Mouse (Mus musculus): ENCODE results near the gene Pigp.
"Not testable (repeated sequence)": the region's sequence is repeated elsewhere in the genome, so short reads cannot be mapped to it uniquely, and the experiment has no call there.

Pigp gene

DNA sequence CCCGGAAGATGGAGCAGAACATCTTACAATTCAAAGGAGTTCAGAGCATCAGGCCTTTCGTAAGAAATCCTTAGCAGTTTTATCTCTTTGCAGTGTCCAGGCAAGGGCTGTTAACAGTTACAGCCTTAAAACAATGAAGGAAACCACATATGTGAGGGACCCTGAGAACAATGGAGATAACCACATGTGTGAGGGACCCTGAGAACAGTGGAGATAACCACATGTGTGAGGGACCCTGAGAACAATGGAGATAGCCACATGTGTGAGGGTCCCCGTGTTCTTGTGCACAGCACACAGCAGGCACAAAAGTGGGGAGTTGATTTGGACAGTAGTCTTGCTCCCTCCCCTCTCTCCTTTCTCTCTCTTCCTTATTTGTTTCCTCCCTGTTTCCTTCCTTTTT is 13.6 kb downstream of the Pigp start:
- no peak for DNase-seq (ENCODE audit: low spot score in 2 of 2)

DNA sequence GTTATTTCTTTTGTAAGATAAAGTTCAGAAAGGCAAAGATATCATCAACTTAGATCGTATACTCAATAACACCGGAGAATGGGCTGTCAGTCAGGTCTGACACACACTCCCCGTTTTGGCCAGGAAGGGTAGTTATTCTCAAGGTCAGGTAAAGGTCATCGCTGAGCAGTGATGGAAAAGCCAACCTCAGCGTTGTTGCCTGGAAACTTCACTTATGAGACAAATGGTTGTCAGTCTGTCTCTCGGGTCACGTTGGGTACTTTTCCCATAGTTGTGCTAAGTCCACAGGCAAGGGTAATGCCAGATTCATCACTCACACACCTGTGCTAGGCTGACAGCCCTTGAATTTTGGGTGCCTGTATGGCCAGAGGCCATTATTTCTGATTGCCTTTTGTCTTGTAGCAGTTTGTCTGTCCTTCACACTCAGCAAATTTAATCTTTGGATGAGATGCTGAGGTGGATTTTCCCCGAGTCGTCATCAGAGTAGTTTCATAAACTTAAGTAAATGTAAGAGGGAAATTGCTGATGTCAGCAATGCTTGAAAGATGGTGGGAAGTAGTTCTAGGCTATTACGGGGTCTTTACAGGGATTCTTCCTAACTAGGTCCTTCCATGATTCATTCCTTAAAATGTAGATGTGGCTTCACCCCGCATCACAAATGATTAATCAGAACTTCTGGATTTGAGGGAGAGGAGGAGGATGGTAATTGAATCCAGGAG is 14.7 kb downstream of the Pigp start:
- DNase-seq (ENCODE audit: low spot score in 2 of 2), result no peak

DNA sequence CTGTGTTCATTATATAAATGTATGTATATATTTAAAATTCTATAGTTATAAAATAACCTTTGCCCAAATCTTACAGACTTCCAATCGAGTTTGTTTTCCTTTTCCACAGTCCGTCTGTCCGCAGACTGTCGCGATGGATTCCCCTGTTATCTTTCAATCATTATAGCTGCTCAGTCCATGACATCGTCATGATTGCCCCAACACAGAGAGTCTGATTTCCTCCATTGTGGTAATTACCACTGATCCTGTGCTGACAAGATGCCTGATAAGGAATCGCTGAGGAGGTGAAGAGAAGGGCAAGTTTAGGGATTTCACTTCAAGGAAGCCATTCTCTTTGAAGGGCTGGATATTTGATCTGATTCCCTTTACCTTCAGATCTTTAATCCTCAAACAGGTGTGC is 15.6 kb downstream of the Pigp start:
- no peak for DNase-seq (ENCODE audit: low spot score in 2 of 2)

DNA sequence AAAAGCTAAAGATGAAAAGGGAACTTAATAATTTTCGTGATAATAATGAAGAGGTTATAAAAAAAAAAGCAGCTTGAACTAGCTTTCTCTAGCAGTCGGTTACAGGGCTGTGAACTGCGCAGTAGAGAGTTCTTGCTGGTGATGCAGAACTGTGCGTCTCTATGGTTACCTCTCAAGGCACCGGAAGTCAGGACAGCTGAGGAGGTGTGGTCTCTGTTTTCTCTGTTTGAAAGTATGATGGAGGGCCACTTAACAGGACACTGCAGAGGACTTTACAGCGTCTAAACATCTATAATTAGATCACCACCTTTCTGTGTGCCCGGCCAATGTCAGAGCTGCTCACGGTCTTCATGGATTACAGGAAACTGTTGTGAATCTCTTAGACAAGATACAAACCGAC is 17.2 kb downstream of the Pigp start:
- peak; percentile 19 for DNase-seq (ENCODE audit: low spot score in 2 of 2)

DNA sequence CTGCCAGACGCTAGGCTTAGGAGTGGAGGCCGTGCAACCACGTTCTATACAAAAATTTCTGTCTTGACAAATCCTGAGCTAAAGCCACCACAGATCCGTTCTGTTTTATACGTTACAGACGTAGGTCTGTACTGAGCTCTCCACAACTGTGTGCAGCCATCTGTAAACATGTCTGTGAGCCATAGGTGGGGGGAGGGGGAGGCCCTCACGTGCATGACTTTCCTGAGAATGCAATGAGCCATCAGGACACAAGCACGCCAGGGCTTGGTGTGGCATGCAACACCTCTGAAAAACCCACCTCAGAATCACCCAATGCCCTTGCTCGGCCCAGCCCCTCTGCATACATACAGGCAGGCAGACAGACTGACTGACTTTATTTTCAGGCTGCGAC is 21.4 kb downstream of the Pigp start:
- no peak for DNase-seq (ENCODE audit: low spot score in 2 of 2)

DNA sequence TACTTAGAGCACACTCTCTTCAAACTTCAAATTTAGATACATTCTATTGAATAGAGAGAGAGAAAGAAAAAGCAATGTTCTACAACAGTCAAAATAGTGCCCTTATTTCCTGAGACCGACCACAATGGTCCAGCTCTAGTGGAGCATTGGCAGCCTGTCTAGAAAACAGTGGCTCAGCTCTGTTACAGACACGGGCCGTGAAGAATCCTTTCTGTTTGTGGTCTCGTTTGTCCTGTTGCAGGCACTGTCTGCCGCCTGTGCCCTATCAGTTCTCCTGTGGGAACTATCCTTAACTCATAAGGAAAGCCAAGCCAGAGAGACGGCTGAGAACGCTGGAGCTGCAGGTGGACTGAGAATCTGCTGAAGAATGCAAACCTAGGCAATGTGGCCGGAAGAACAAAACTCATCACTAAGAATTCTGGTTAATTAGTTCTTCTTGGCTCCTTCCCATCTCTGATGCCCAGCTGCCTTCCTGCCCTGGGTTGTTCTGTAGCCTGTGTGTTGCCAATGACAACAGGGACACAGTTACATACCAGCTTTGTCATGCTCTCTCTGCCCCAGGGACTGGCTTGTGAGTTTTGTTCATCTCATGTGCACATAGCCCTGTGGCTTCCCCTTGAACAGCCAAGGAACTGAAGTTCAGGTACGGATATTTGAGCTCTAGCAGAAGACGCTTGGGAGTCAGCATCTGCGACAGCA is 21.9 kb downstream of the Pigp start:
- DNase-seq (ENCODE audit: low spot score in 2 of 2), result no peak

DNA sequence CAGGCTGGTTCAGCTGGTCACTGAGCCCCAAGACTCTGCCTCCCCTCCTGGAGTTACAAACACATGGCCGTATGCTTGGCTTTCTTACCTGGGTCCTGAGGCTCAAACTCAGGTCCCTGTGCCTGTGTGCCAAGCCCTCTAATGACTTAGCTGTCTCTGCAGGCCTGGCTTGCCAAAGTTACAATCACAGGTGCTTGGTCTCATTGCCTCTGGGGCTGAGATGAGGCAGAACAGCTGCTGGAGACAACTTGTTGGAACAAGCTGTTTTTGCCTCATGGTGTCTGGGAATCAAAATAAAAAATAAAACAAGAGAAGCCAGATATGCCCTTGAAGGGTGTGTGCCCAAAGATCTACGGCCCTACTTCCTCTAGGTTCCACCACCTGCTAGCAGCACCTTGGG is 22.9 kb downstream of the Pigp start:
- no peak for DNase-seq (ENCODE audit: low spot score in 2 of 2)

DNA sequence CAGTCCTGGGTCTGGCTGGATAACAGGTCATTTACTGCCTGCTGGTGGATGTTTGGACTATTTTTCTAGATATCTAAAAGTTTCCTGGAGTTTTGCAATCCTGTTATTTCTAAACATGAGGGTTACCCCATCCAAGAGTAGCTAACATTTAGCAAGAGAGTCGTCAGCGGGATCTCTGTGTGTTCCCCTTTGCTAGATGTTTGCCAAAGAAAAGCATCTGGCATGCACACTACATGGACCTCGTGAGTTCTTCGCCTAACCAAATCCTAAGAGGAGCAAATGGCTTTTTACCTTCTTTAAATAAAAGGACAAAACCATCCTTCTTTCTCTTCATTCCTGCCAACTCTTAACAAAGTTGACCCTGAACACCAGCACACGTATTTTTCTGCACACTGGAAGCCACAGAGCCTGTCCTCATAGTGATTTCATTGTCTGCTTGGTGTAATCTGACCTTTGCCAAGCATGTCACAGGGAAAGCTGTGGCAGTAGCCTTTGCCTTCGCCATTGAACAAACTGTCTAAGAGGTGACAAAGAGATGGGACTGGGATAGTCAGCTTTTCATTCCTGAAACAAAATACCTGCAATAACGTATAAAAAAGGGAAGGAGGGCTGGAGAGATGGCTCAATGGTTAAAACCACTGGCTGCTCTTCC is 24.4 kb downstream of the Pigp start:
- DNase-seq (ENCODE audit: low spot score in 2 of 2), result no peak

DNA sequence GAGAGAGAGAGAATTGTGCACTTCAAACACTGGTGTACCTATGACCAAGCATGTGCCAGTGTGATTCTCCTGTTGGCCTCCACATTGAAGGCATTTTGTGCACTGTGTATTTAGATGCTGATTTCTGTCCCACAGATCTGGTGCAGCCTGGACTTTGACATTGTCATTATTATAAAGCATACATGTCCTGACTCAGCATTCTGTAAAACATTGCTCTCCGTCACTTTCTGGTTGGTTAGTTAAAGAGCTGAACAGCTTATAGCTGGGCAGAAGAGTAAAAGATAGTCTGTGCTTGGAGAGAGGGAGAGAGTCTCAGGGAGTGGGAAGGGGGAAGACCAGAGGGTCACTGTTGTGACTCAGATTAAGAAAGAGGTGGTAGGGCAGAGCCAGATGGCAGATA is 25.9 kb downstream of the Pigp start:
- no peak for DNase-seq (ENCODE audit: low spot score in 2 of 2)

DNA sequence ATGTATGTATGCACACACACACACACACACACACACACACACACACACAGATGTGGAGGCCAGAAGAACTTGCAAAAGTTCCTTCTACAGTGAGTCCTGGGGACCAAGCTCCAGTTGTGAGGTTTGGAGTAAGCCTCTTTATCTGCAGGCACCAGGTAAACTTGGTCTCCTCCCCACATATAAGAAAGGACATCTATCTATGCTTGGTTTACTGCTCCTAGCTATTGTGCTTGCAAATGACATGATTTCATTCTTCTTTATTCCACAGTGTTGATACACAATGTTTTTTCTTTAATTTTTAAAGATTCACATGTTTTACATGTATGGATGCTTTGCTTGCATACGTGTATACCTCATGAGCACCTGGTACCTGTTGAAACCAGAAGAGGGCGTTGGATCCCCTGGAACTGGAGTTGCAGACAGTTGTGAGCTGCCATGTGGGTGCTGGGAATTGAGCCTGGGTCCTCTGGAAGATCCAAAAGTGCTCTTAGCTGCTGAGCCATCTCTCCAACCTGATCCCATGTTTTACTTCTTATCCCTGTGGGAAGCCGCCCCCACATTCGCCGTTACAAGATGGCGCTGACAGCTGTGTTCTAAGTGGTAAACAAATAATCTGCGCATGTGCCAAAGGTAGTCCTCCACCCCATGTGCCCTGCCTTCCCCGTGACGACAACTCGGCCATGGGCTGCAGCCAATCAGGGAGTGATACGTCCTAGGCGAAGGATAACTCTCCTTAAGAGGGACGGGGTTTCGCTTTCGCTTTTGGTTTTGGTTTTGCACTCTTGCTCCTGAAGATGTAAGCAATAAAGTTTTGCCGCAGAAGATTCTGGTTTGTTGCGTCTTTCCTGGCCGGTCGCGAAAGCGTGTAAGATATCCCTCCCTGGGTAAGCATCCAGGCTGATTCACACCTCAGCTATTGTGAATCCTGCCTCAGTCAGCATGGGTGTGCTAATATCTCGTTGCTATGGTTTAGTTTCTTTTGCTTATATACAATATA is 32.2 kb downstream of the Pigp start:
- not testable (repeated sequence) for DNase-seq (ENCODE audit: low spot score in 2 of 2)

DNA sequence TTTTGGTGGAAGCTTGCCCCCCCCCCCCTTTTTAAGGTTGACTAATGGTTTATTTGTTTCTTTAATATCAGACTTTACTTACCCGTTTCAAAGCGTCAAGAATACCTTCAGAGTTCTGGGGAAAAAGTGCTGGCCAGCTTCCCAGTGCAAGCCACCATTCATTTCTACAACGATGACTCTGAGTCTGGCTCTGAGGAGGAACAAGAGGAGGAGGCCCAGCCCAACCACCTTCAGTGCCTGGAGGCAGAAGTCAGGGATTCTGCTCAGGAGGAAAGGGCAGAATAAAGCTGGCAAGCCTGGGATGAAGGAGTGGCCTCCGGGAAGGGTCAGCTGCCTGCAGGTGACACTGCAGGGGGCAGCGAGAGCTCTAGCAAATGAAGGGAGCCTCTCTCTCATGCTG is 36.0 kb downstream of the Pigp start:
- no peak for DNase-seq (ENCODE audit: low spot score in 2 of 2)

DNA sequence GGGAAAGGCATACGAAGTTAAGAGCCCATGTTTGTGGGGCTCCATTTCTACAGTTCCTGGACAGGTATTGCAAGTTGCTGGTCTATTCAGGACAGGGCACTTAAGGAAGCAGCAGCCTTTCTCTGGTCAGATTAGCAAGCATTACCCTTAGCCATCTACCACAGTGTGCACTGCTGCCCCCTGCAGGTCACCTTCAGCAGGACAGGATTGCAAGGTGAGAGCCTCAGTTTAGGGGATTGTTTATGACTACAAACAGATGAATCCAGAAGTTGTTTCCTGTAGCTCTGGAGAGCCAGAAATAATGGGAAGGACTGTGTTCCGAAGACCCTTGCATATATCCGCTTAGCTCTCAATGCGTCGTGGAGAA is 39.8 kb downstream of the Pigp start:
- DNase-seq (ENCODE audit: low spot score in 2 of 2), result peak in 1 of 2 experiments; percentile 62

DNA sequence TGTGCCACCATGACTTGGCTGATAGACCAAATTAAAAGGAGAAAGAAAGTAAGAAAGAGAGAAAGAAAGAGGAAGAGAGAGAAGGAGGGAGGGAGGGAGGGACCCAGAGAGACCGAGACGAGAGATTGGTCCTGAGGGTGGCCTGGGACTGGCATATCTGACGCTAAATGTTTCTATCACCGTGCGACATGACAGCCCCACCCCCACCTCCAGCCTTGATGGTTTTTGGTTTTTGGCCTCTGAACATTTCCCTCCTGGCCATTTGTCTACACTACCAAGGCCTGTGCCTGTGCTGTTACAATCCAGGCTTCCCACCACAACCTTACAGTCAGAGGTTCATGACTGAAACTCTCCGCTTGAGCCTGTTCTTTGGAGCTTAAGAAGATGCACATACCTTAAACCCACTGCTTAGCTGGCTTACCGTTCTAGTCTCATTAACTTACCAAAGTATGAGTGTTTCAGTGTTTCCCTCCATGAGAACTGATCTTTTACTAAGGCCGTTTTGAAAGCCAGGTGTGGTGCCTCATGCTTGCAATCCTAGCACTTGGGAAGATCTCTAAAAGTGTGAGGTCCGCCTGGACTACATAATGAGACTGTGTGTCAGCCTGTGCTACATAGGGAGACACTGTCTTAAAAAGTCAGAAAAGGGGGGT is 40.3 kb downstream of the Pigp start:
- DNase-seq (ENCODE audit: low spot score in 2 of 2), result no peak

DNA sequence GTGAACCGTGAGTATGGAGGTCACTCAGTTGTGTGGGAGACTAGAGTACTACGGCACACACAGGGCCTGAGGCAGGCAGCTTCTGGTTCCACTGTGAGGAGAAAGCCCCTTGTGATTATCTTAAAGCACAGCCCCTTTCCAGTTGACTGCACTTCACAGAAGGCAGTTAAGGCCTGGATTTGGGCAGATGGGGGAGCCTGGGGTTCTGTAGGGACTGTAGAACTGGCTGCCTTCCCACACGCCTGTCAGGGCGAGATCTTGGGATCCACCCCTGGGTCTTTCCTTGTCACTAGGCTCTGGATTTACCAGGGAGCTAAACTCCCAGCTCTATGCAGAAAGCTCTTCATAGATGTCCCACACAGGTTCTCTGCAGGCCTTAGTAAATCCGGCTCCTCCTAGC is 41.2 kb downstream of the Pigp start:
- DNase-seq (ENCODE audit: low spot score in 2 of 2), result no peak

DNA sequence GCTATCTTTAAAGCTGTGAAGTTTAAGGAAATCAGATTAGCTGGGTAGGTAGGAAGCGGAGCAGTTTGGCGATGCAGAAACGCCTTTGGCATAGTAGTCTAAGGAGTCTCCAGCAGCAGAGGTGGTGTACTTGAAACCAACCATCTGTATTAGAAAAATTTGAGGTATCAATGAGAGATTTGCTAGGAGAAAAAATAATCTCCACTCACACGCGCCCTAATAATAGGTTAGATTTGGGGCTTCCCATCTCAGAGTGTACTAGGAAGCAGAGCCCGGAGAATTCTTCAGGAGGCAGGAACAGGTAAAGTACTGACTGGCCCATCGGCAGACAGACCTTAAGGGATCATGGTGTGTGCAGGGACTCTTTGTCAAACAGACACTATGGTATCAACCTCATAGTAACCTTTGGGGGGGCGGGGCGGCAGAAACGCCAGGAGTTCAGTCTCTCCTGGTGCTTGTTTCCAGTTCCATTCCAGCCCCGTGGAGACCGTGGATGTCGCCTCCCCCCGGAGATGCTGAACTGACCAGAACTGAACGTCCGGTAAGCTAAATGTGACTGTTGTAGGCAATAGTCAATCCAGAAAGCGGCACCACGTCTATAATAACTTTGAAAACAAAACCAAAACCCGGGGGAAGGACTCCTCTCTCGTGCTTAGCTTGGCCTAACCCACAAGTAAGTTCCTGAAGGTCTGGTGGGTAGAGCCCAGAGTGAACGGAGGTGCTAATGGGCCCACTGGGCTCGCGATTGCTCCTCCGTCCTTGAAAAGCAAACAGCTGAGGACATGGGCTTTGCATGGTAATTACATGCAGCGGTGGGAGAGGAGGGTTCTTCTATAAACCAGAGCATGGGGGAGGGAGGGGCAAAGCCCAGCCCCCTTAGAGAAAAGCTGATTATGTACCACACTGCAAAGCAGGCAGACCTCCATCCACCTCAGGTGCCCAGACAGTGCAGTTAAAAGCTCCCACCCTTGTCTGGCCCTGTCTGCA is 42.5 kb downstream of the Pigp start:
- no peak for DNase-seq (ENCODE audit: low spot score in 2 of 2)

DNA sequence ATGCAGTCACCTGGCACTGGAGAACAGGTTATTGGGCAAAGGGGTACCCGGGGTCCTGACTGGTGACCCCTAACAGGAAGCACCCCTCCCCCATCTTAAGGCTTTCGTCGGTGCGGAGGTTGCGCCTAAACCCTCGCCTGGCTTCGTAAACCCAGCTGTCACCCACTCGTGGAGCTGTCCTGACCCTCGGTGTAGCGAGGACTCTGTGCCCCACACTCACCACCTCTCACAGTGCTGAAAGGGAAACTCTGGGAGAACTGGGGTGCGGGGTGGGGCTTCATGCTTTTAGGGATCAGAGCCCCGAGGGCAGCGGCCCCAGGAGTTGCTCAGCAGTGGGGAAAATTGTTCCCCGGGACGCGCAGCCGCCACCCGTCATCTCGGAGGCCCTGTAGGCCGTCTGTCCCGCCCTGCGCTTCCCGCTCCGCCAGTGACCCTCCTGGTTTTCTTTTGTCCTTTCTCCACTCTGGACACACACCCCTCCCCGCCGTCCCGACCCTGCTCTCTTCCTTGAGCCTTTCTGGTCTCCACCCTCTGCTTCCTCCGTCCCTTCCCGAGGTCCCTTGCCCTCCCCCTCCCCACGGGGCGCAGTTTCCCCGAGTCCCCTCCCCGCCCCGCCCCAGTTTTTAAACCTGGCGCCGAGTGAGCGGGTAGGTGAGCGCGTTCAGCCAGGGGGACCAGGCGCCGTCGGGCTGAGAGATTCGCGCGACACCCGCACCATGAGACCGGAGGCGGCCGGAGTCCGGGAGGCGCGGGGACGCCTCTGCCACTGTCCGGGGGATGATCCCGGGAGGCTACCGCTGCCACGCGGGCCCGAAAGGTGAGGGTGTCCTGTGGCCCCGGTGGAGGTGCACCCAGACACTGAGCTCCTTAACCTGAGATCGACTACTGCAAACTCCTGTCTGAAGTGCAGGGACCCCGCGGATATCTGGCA is 43.6 kb downstream of the Pigp start, which contains the start of gene Ripply3:
TSS of gene Ripply3 (plus strand) at position 640 of the 931 bp plus-strand sequence.
- DNase-seq (ENCODE audit: low spot score in 2 of 2), result peak; percentile 78 to 81

DNA sequence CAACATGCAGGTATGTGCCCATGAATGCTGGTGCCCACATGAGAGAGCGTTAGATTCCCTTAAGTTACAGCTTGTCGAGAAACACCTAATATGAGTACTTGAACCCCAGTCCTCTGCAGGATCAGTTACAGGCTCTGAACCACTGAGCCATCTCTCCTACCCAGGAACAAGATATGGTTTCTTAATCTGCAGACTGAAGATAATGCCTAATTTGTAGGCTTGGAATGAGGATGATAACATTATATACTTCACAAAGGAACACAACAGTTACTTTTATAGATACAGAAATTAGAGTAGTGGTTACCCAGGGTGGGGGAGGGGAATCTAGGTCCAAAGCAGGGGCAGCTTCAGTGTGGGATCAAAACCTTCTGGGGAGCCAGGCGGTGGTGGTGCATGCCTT is 45.6 kb downstream of the Pigp start:
- DNase-seq (ENCODE audit: low spot score in 2 of 2), result no peak

DNA sequence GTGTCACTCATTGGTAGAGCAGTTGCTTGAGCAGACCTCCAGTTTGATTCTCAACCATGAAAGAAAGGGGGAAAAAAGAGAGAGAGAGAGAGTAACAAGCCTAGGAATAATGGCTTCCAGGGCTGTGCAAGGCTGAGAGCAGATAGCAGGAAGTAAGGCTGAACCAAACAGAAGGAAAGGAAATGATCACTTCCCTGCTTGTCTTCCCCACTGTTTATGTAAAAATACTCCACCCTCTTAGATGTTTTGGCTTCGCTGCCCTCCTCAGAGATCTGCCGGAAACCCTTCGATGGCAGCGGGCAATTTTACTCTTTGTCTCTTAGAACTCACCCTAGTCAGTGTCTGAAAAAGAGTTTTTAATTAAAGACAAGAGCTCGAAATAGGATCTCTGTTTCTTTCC is 48.0 kb downstream of the Pigp start:
- DNase-seq (ENCODE audit: low spot score in 2 of 2), result no peak

DNA sequence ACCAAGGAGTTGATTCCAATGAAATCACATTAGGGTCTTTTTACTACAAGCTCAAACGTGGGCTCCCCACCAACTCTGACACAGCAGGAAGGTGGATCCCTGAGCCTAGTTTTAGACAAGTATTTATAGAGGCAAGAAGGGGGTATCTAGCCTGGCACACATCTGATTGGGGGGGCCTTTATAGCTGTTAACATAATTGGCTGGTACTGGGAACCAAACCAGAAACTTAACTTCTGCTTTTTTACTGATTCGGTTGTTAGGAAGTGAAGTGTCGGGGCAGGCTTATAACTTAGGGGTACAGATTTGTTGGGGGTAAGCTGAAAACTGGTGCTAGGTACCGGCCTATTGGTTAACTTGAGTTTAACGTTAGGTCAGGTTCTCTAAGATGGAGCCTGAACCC is 51.4 kb downstream of the Pigp start:
- no peak for DNase-seq (ENCODE audit: low spot score in 2 of 2)
